Mouse (Mus musculus): ENCODE data around the gene Gm49601. TPM values are rescaled to one million over a fixed set of nuclear protein-coding genes. Genes with fewer than 3 reads are reported as not detected.

Gm49601 gene
- polyA plus RNA-seq, 1 experiment from 2014 or later: 1.2 TPM

DNA sequence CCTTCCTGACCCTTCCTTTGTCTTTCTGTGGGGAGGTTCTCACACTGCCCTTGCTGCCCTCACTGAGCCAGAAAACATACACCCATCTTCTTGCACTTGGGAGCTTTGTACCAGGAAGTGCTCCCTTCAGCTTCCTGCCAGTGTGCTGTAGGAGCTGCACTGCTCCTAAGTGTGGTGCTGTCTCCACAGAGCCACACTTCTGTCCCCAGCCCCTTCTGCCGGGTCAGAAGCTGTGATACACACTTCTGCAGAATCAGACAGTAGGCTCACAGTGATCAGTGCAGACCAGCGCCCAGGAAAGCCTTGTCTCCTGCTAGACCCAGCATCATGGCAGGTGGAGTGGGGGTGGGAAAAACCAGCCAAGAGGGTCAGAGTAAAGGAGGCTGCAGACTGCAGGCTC, 6.6 kb upstream of the Gm49601 start:
- Histone ChIP-seq H3K36me3 (ENCODE audit: control insufficient read depth, insufficient read depth, low read length) (no peaks in the 10 kb centered on the region), H3K4me2 (replicated peaks; ENCODE audit: low read depth, low read length) (no peak overlapping the region), H3K9ac (ENCODE audit: low read depth, low read length) (no peak overlapping the region), H3K9me3 (ENCODE audit: control insufficient read depth, low read length) (no peaks in the 10 kb centered on the region), H3K27me3 (ENCODE audit: control insufficient read depth, insufficient read depth, low read length) (peaks cover 13% of the 10 kb centered on the region), H3K4me1 (ENCODE audit: control insufficient read depth, insufficient read depth, low read length) (peaks cover 8% of the 10 kb centered on the region; the same call in 1 of the 2 replicates), H3K4me3 (ENCODE audit: low read length) (no peak overlapping the region), H3K27ac (ENCODE audit: low read depth, low read length) (no peak overlapping the region)
- WGBS: 75% methylated on average over 2 of the region's 2 CpGs
- ATAC-seq (ENCODE audit: low FRiP score, low TSS enrichment): no peak

GRCm38 (mm10) chr16:18632059-18632458, 5.8 kb upstream of the Gm49601 start:
- WGBS: 49% methylated on average over 3 of the region's 3 CpGs
- Histone ChIP-seq H3K27ac (ENCODE audit: low read depth, low read length) (no peak overlapping the region), H3K9ac (ENCODE audit: low read depth, low read length) (no peak overlapping the region), H3K4me2 (replicated peaks; ENCODE audit: low read depth, low read length) (no peak overlapping the region), H3K9me3 (ENCODE audit: control insufficient read depth, low read length) (no peaks in the 10 kb centered on the region), H3K27me3 (ENCODE audit: control insufficient read depth, insufficient read depth, low read length) (peaks cover 14% of the 10 kb centered on the region), H3K4me1 (ENCODE audit: control insufficient read depth, insufficient read depth, low read length) (peaks cover 8% of the 10 kb centered on the region; the same call in 1 of the 2 replicates), H3K36me3 (ENCODE audit: control insufficient read depth, insufficient read depth, low read length) (no peaks in the 10 kb centered on the region), H3K4me3 (ENCODE audit: low read length) (no peak overlapping the region)
- no peak for ATAC-seq (ENCODE audit: low FRiP score, low TSS enrichment)

- WGBS: 57% methylated on average over 7 of the region's 7 CpGs
- Histone ChIP-seq H3K27me3 (ENCODE audit: control insufficient read depth, insufficient read depth, low read length) (peaks cover 21% of the 10 kb centered on the region), H3K4me2 (replicated peaks; ENCODE audit: low read depth, low read length) (no peak overlapping the region), H3K9ac (ENCODE audit: low read depth, low read length) (no peak overlapping the region), H3K4me3 (ENCODE audit: low read length) (no peak overlapping the region), H3K4me1 (ENCODE audit: control insufficient read depth, insufficient read depth, low read length) (peaks cover 15% of the 10 kb centered on the region), H3K9me3 (ENCODE audit: control insufficient read depth, low read length) (no peaks in the 10 kb centered on the region), H3K36me3 (ENCODE audit: control insufficient read depth, insufficient read depth, low read length) (no peaks in the 10 kb centered on the region), H3K27ac (ENCODE audit: low read depth, low read length) (no peak overlapping the region)
- no peak for ATAC-seq (ENCODE audit: low FRiP score, low TSS enrichment)
Observed at GRCm38 (mm10) chr16:18631141-18631540, 4.9 kb upstream of the Gm49601 start.

DNA sequence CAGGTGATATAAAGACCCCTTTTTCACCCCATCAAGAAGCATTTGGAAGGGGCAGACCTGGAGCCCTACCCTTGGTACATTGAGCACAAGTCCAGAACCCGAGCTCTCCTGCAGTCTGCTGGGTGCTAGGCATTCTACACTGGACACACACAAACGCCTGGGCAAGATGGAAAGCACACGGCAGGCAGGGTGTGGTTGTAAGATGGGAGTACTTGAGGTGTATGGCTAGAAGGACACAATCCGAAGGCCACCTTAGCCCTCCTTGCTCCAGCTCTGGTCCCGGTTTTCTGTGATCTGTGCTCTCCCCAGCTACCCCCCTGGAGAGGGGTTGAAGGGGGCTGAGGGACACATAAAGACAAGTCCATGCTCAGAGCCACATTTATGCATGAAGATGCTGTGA, 4.1 kb upstream of the Gm49601 start:
- Histone ChIP-seq H3K4me3 (ENCODE audit: low read length) (peak overlapping the region; percentile 70), H3K4me1 (ENCODE audit: control insufficient read depth, insufficient read depth, low read length) (peaks cover 20% of the 10 kb centered on the region), H3K9me3 (ENCODE audit: control insufficient read depth, low read length) (no peaks in the 10 kb centered on the region), H3K36me3 (ENCODE audit: control insufficient read depth, insufficient read depth, low read length) (no peaks in the 10 kb centered on the region), H3K27ac (ENCODE audit: low read depth, low read length) (no peak overlapping the region), H3K9ac (ENCODE audit: low read depth, low read length) (peak overlapping the region; percentile 71), H3K4me2 (replicated peaks; ENCODE audit: low read depth, low read length) (peak overlapping the region; percentile 89), H3K27me3 (ENCODE audit: control insufficient read depth, insufficient read depth, low read length) (peaks cover 29% of the 10 kb centered on the region)
- WGBS: 54% methylated on average over 5 of the region's 5 CpGs
- ATAC-seq (ENCODE audit: low FRiP score, low TSS enrichment): no peak

- Histone ChIP-seq H3K9me3 (ENCODE audit: control insufficient read depth, low read length) (no peaks in the 10 kb centered on the region), H3K4me3 (ENCODE audit: low read length) (peak within 1 kb of the TSS; percentile 70), H3K36me3 (ENCODE audit: control insufficient read depth, insufficient read depth, low read length) (no peaks in the 10 kb centered on the region), H3K27me3 (ENCODE audit: control insufficient read depth, insufficient read depth, low read length) (peaks cover 36% of the 10 kb centered on the region), H3K27ac (ENCODE audit: low read depth, low read length) (no peak within 1 kb of the TSS), H3K9ac (ENCODE audit: low read depth, low read length) (peak within 1 kb of the TSS; percentile 71), H3K4me1 (ENCODE audit: control insufficient read depth, insufficient read depth, low read length) (peaks cover 20% of the 10 kb centered on the region), H3K4me2 (replicated peaks; ENCODE audit: low read depth, low read length) (peak within 1 kb of the TSS; percentile 89)
- ATAC-seq (ENCODE audit: low FRiP score, low TSS enrichment): peak; percentile 44
- under 1% methylated on average over 73 of the region's 93 CpGs for WGBS
Observed at GRCm38 (mm10) chr16:18629390-18630231, 3.4 kb upstream of the Gm49601 start, which contains the start of gene Sept5. Gene Sept5, minus strand, starts transcription at chr16:18629954.

GRCm38 (mm10) chr16:18628948-18629340, 2.7 kb upstream of the Gm49601 start:
- Histone ChIP-seq H3K4me2 (replicated peaks; ENCODE audit: low read depth, low read length) (peak overlapping the region; percentile 89), H3K36me3 (ENCODE audit: control insufficient read depth, insufficient read depth, low read length) (no peaks in the 10 kb centered on the region), H3K4me3 (ENCODE audit: low read length) (peak overlapping the region; percentile 70), H3K27ac (ENCODE audit: low read depth, low read length) (no peak overlapping the region), H3K9ac (ENCODE audit: low read depth, low read length) (peak overlapping the region; percentile 71), H3K4me1 (ENCODE audit: control insufficient read depth, insufficient read depth, low read length) (peaks cover 20% of the 10 kb centered on the region), H3K9me3 (ENCODE audit: control insufficient read depth, low read length) (no peaks in the 10 kb centered on the region), H3K27me3 (ENCODE audit: control insufficient read depth, insufficient read depth, low read length) (peaks cover 43% of the 10 kb centered on the region)
- WGBS: 40% methylated on average over 2 of the region's 2 CpGs
- ATAC-seq (ENCODE audit: low FRiP score, low TSS enrichment): no peak

DNA sequence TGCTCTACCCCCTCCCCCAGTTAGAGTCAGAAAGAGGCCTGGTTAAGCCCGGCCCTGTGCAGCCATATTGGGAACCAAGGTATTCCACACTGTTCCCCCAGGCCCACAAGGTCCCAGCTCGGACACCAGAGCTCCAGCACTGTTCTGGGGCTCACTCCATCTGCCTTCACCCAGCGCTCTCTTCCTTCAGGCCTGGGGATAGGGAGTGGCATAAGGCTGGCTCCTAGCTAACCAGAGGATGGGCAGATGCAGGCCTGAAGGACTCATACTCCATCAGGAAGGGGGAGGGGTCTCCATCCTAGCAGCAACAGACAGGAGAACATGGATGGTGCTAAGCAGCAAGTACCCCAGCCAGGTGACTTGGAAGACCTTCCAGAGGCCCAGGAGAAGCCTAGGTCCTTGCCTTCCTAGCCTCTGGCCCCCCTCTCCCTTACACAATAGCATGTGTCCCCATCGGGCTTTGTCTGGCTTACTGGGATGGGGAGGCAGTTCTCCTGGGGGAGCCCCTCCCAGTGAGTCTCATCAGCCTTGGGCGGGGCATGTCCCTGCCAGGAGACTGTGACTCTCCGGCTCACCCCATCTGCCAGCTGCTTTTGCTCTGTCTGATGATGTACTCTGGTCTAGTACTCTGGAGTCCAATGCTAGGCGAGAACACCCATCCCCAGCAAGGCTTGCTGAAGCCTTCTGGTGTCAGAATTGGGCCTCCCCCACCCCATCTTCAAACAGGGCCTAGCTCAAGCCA, 2.1 kb upstream of the Gm49601 start:
- 78% methylated on average over 7 of the region's 7 CpGs for WGBS
- peak overlapping the region; percentile 89 for H3K4me2 ChIP-seq (replicated peaks; ENCODE audit: low read depth, low read length)
- H3K4me1 ChIP-seq (ENCODE audit: control insufficient read depth, insufficient read depth, low read length): peaks cover 20% of the 10 kb centered on the region
- peaks cover 48% of the 10 kb centered on the region for H3K27me3 ChIP-seq (ENCODE audit: control insufficient read depth, insufficient read depth, low read length)
- peak overlapping the region; percentile 70; the same call in 1 of the 2 replicates for H3K4me3 ChIP-seq (ENCODE audit: low read length)
- no peak for ATAC-seq (ENCODE audit: low FRiP score, low TSS enrichment)
- peak overlapping the region; percentile 71 for H3K9ac ChIP-seq (ENCODE audit: low read depth, low read length)
- H3K36me3 ChIP-seq (ENCODE audit: control insufficient read depth, insufficient read depth, low read length): no peaks in the 10 kb centered on the region
- no peak overlapping the region for H3K27ac ChIP-seq (ENCODE audit: low read depth, low read length)
- H3K9me3 ChIP-seq (ENCODE audit: control insufficient read depth, low read length): no peaks in the 10 kb centered on the region

- H3K4me1 ChIP-seq (ENCODE audit: control insufficient read depth, insufficient read depth, low read length): peaks cover 20% of the 10 kb centered on the region
- peaks cover 60% of the 10 kb centered on the region for H3K27me3 ChIP-seq (ENCODE audit: control insufficient read depth, insufficient read depth, low read length)
- peak overlapping the region; percentile 82; the same call in 1 of the 2 replicates for H3K4me2 ChIP-seq (replicated peaks; ENCODE audit: low read depth, low read length)
- no peak overlapping the region for H3K27ac ChIP-seq (ENCODE audit: low read depth, low read length)
- no peak overlapping the region for H3K9ac ChIP-seq (ENCODE audit: low read depth, low read length)
- no peak overlapping the region for H3K4me3 ChIP-seq (ENCODE audit: low read length)
- no peaks in the 10 kb centered on the region for H3K9me3 ChIP-seq (ENCODE audit: control insufficient read depth, low read length)
- ATAC-seq (ENCODE audit: low FRiP score, low TSS enrichment): no peak
- H3K36me3 ChIP-seq (ENCODE audit: control insufficient read depth, insufficient read depth, low read length): peaks cover 6% of the 10 kb centered on the region; the same call in 1 of the 2 replicates
- 58% methylated on average over 3 of the region's 3 CpGs for WGBS
Observed at GRCm38 (mm10) chr16:18627163-18627562, 936 bp upstream of the Gm49601 start.

Data from kidney, embryonic 14.5 days (tissue).